Mouse (Mus musculus) E14TG2a.4 (cell line): ENCODE data around the gene Spp2.
A peak's percentile ranks its signal among the peaks of the same experiment; 100 is the strongest.

ENCODE experiments used
- H3K27me3 ChIP-seq: 2 replicates; pipeline ENCODE4 v1.6.1; 2014; ENCODE audit warnings: low read length, control low read depth; ENCODE audit not compliant: insufficient read depth
- H3K36me3 ChIP-seq: 2 replicates; pipeline ENCODE4 v1.6.1; 2014; ENCODE audit warnings: low read length, control low read depth; ENCODE audit not compliant: insufficient read depth
- H3K4me1 ChIP-seq: replicated peaks from 2 replicates; pipeline ENCODE4 v1.6.1; 2014; ENCODE audit warnings: low read depth, low read length, control low read depth
- H3K4me3 ChIP-seq: replicated peaks from 2 replicates; pipeline ENCODE4 v1.5.1; 2014; ENCODE audit warnings: mild to moderate bottlenecking, low read length
- H3K9me3 ChIP-seq: 2 replicates; pipeline ENCODE4 v1.6.1; 2014; ENCODE audit warnings: low read length, control low read depth
- CTCF ChIP-seq: conservative IDR thresholded peaks from 2 replicates; pipeline ENCODE4 v1.5.1; 2014; ENCODE audit warnings: low read length
- NANOG ChIP-seq: IDR thresholded peaks from 2 replicates; pipeline ENCODE4 v1.6.1; 2014; ENCODE audit warnings: borderline replicate concordance, low read length, mixed read lengths
- POU5F1 ChIP-seq: IDR thresholded peaks from 2 replicates; pipeline ENCODE4 v1.6.1; 2014; ENCODE audit warnings: low read length, borderline replicate concordance

Spp2 gene

GRCm38 (mm10) chr1:88429413-88429812, 22.7 kb downstream of the Spp2 start:
- H3K36me3 ChIP-seq, result no peaks in the 10 kb centered on the region
- no peak for TF ChIP-seq POU5F1
- TF ChIP-seq NANOG, result no peak
- TF ChIP-seq CTCF, result no peak
- no peak overlapping the region for H3K4me3 ChIP-seq
- H3K4me1 ChIP-seq, result peaks cover 25% of the 10 kb centered on the region
- no peaks in the 10 kb centered on the region for H3K27me3 ChIP-seq
- H3K9me3 ChIP-seq, result no peaks in the 10 kb centered on the region

GRCm38 (mm10) chr1:88431262-88431661, 24.5 kb downstream of the Spp2 start:
- Histone ChIP-seq H3K4me3 (no peak overlapping the region), H3K27me3 (no peaks in the 10 kb centered on the region), H3K4me1 (peaks cover 25% of the 10 kb centered on the region), H3K36me3 (no peaks in the 10 kb centered on the region), H3K9me3 (no peaks in the 10 kb centered on the region)
- TF ChIP-seq CTCF, result no peak
- no peak for TF ChIP-seq POU5F1
- no peak for TF ChIP-seq NANOG

DNA sequence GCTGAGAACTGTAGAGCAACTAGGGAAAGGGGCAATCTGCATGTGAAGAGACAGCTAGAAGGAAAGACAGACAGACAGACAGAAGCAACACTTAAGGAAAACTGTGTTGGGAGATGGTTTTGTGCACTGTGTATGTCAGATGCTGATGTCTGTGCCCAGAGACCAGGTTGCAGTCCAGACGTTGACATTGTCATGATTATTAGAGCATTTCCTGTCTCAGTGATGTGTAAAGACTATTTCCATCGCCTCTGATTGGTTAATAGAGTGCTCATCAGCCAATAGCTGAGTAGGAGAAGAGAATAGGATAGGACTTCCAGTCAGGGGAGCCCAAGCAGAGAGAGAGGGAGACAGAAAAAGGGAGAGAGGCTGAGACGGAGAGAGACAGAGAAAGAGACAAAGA, 25.8 kb downstream of the Spp2 start:
- TF ChIP-seq NANOG, result no peak
- TF ChIP-seq POU5F1, result no peak
- TF ChIP-seq CTCF, result no peak

GRCm38 (mm10) chr1:88433096-88433883, 26.5 kb downstream of the Spp2 start:
- H3K4me1 ChIP-seq, result peaks cover 25% of the 10 kb centered on the region

More for the DNA sequence above, 25.8 kb downstream of the Spp2 start:
- Histone ChIP-seq H3K9me3 (no peaks in the 10 kb centered on the region), H3K36me3 (no peaks in the 10 kb centered on the region), H3K27me3 (no peaks in the 10 kb centered on the region), H3K4me3 (no peak overlapping the region), H3K4me1 (peaks cover 25% of the 10 kb centered on the region)

GRCm38 (mm10) chr1:88434057-88434456, 27.3 kb downstream of the Spp2 start:
- H3K36me3 ChIP-seq, result no peaks in the 10 kb centered on the region
- peak; percentile 55 for TF ChIP-seq CTCF
- TF ChIP-seq POU5F1, result no peak
- no peaks in the 10 kb centered on the region for H3K27me3 ChIP-seq
- no peaks in the 10 kb centered on the region for H3K9me3 ChIP-seq
- peaks cover 25% of the 10 kb centered on the region for H3K4me1 ChIP-seq
- H3K4me3 ChIP-seq, result no peak overlapping the region

More at GRCm38 (mm10) chr1:88433096-88433883, 26.5 kb downstream of the Spp2 start:
- H3K27me3 ChIP-seq, result no peaks in the 10 kb centered on the region
- H3K36me3 ChIP-seq, result no peaks in the 10 kb centered on the region
- no peak for TF ChIP-seq CTCF
- TF ChIP-seq NANOG, result no peak
- TF ChIP-seq POU5F1, result no peak
- no peak overlapping the region for H3K4me3 ChIP-seq
- H3K9me3 ChIP-seq, result no peaks in the 10 kb centered on the region

GRCm38 (mm10) chr1:88437206-88438126, 30.7 kb downstream of the Spp2 start:
- Histone ChIP-seq H3K9me3 (no peaks in the 10 kb centered on the region), H3K27me3 (no peaks in the 10 kb centered on the region), H3K4me1 (peaks cover 15% of the 10 kb centered on the region), H3K4me3 (no peak overlapping the region), H3K36me3 (no peaks in the 10 kb centered on the region)
- TF ChIP-seq POU5F1 (no peak), CTCF (no peak), NANOG (no peak)

- Histone ChIP-seq H3K9me3 (no peaks in the 10 kb centered on the region), H3K4me1 (peaks cover 6% of the 10 kb centered on the region), H3K27me3 (no peaks in the 10 kb centered on the region), H3K4me3 (no peak overlapping the region), H3K36me3 (no peaks in the 10 kb centered on the region)
- TF ChIP-seq CTCF (no peak), NANOG (no peak), POU5F1 (no peak)
Measured at GRCm38 (mm10) chr1:88443383-88443782, 36.6 kb downstream of the Spp2 start.

DNA sequence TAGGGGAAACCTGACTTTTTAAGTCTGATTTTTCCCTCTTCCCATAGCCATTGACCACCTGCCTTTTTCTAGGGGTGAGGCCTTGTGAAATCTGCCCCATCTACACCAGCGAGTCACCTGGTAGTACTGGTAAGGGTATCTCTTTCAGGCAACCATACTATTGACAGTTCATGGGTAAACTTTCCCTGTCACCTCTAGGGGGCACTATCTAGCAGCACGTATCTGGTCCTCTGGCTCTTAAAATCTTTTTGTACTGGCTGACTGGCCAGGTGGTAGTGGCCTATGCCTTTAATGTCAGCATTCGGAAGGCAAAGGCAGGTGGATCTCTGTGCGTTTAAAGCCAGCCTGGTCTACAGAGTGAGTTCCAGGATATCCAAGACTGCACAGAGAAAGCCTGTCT, 38.6 kb downstream of the Spp2 start:
- TF ChIP-seq NANOG (no peak), CTCF (peak; percentile 63)
- Histone ChIP-seq H3K4me1 (peaks cover 6% of the 10 kb centered on the region), H3K9me3 (no peaks in the 10 kb centered on the region), H3K4me3 (no peak overlapping the region), H3K36me3 (no peaks in the 10 kb centered on the region), H3K27me3 (no peaks in the 10 kb centered on the region)
